Mouse (Mus musculus): ENCODE measurements at regions not wholly inside any gene's neighbourhood (a gene's known extent, or its start where the extent isn't known, plus 50 kb on each side); places are given as distances from the start of the nearest gene placed in this dataset.

- no peaks in the 10 kb centered on the region for H3K36me3 ChIP-seq (ENCODE audit: control insufficient read depth in 1 of 2, insufficient read depth in 2 of 2, low read length in 2 of 2)
- H3K27ac ChIP-seq (ENCODE audit: control insufficient read depth, low read depth, low read length) = no peak overlapping the region
- H3K4me1 ChIP-seq (ENCODE audit: control insufficient read depth in 1 of 2, insufficient read depth in 2 of 2, low read length in 2 of 2) = no peaks in the 10 kb centered on the region
- no peaks in the 10 kb centered on the region for H3K79me2 ChIP-seq (ENCODE audit: control insufficient read depth, insufficient read depth, low read length, poor library complexity)
- TF ChIP-seq ZNF384 (IDR thresholded peaks at IDR 0.05; ENCODE audit: low read depth, low read length) = no peak
- no peak for TF ChIP-seq JUND (IDR thresholded peaks at IDR 0.05; ENCODE audit: low read depth, low read length)
- no peak for TF ChIP-seq HCFC1 (IDR thresholded peaks at IDR 0.05; ENCODE audit: low read depth, low read length)
- TF ChIP-seq CTCF (IDR thresholded peaks at IDR 0.05 in 2 of 3, conservative IDR thresholded peaks at IDR 0.05 in 1 of 3; ENCODE audit: control insufficient read depth in 1 of 3, insufficient read depth in 1 of 3, low read depth in 2 of 3, low read length in 3 of 3, poor library complexity in 1 of 3, severe bottlenecking in 1 of 3) = peak; percentile 3 to 19 (median 7); a peak in 2 of 6 replicates
- no peak overlapping the region for H3K4me3 ChIP-seq (ENCODE audit: control insufficient read depth in 1 of 2, insufficient read depth in 1 of 2, low read depth in 2 of 2, low read length in 2 of 2)
- no peak for DNase-seq (ENCODE audit: low read depth, low spot score)
- no peak overlapping the region for H3K9ac ChIP-seq (ENCODE audit: control insufficient read depth, low read depth, low read length, poor library complexity, severe bottlenecking)
- H3K27me3 ChIP-seq (ENCODE audit: control insufficient read depth in 1 of 2, insufficient read depth in 2 of 2, low read length in 2 of 2) = no peaks in the 10 kb centered on the region
- no peaks in the 10 kb centered on the region for H3K9me3 ChIP-seq (replicated peaks; ENCODE audit: insufficient read depth, low read length)
Measured at GRCm38 (mm10) chr14:24947084-24947483, 460.2 kb downstream of the Rps24 start.

DNA sequence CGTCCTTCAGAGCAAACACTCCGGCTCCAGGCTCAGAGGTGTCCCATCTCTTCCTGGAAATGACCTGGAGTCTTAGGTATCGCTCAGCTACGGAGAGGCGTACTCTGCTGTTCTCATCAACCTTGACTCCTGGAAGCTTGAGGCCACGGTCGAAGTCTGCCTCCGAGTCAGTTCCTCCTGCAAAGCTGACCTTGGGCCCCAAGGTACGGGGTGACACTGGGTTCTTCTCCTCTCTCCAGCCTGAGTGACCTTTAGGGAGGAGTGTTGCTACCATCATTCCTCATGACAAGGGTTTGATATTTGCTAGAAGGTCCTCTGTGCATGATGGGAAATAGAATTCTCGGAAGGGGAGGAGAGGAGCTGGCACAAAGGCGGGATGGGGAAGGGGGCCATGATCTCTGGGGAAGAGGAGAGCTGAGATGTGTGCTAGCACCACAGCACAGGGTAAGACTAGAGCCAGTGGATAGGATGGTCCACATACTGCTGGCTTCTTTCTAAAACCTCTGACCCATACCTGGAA lies 469.0 kb downstream of the Rps24 start:
- H3K9ac ChIP-seq (ENCODE audit: control insufficient read depth, low read depth, low read length, poor library complexity, severe bottlenecking) = no peak overlapping the region
- H3K9me3 ChIP-seq (replicated peaks; ENCODE audit: insufficient read depth, low read length) = no peaks in the 10 kb centered on the region
- no peaks in the 10 kb centered on the region for H3K4me1 ChIP-seq (ENCODE audit: control insufficient read depth in 1 of 2, insufficient read depth in 2 of 2, low read length in 2 of 2)
- no peak for DNase-seq (ENCODE audit: low read depth, low spot score)
- H3K27ac ChIP-seq (ENCODE audit: control insufficient read depth, low read depth, low read length) = no peak overlapping the region
- TF ChIP-seq SMC3 (IDR thresholded peaks at IDR 0.05; ENCODE audit: low read depth, low read length) (no peak), CHD1 (IDR thresholded peaks at IDR 0.05; ENCODE audit: low read depth, low read length) (no peak), ELF1 (IDR thresholded peaks at IDR 0.05; ENCODE audit: low read depth, low read length) (no peak), USF2 (IDR thresholded peaks at IDR 0.05; ENCODE audit: borderline replicate concordance in 1 of 2, insufficient read depth in 1 of 2, low read depth in 1 of 2, low read length in 2 of 2) (no peak), POLR2A (IDR thresholded peaks at IDR 0.05; ENCODE audit: control insufficient read depth in 1 of 2, insufficient read depth in 1 of 2, low read depth in 1 of 2, low read length in 2 of 2, poor library complexity in 1 of 2) (no peak), CTCF (IDR thresholded peaks at IDR 0.05 in 2 of 3, conservative IDR thresholded peaks at IDR 0.05 in 1 of 3; ENCODE audit: control insufficient read depth in 1 of 3, insufficient read depth in 1 of 3, low read depth in 2 of 3, low read length in 3 of 3, poor library complexity in 1 of 3, severe bottlenecking in 1 of 3) (no peak), MAFK (IDR thresholded peaks at IDR 0.05; ENCODE audit: borderline replicate concordance, low read depth, low read length) (no peak)
- no peaks in the 10 kb centered on the region for H3K36me3 ChIP-seq (ENCODE audit: control insufficient read depth in 1 of 2, insufficient read depth in 2 of 2, low read length in 2 of 2)
- H3K27me3 ChIP-seq (ENCODE audit: control insufficient read depth in 1 of 2, insufficient read depth in 2 of 2, low read length in 2 of 2) = no peaks in the 10 kb centered on the region
- H3K4me3 ChIP-seq (ENCODE audit: control insufficient read depth in 1 of 2, insufficient read depth in 1 of 2, low read depth in 2 of 2, low read length in 2 of 2) = no peak overlapping the region
- no peaks in the 10 kb centered on the region for H3K79me2 ChIP-seq (ENCODE audit: control insufficient read depth, insufficient read depth, low read length, poor library complexity)

DNA sequence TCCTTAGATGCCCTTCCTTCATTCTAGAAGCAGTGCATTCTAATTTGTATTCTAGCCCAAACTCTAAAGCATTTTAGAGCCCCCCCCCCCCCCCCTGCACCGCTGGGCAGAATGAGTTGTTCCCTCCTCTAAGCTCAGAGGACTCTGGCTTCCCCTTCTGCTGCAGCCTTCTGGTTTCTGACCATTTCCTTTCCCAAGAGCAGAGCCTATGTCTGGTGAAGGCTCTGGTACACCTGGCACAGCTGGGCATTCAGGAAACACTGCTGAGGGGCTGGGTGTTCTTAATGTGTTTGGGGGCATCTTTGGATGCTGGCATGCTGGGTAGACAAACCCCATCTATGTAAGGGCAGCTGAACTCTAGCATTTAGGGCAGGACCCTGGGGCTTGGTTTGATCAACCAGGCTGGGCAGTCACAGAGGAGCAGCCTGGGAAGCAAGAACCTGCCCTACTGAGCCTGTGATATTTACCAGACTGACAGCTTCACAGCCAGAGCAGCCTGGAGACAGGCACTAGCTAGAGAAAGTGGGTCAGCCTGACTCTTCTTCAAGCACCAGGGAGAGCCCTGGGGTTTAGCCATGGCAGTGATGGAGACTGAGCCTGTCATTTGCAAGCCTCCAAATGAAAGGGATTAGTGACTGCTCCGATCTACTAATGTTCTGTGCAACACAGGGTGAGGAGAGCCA lies 469.7 kb downstream of the Rps24 start:
- Histone ChIP-seq H3K9ac (ENCODE audit: control insufficient read depth, low read depth, low read length, poor library complexity, severe bottlenecking) (no peak overlapping the region), H3K27me3 (ENCODE audit: control insufficient read depth in 1 of 2, insufficient read depth in 2 of 2, low read length in 2 of 2) (no peaks in the 10 kb centered on the region), H3K4me1 (ENCODE audit: control insufficient read depth in 1 of 2, insufficient read depth in 2 of 2, low read length in 2 of 2) (no peaks in the 10 kb centered on the region), H3K27ac (ENCODE audit: control insufficient read depth, low read depth, low read length) (no peak overlapping the region), H3K79me2 (ENCODE audit: control insufficient read depth, insufficient read depth, low read length, poor library complexity) (no peaks in the 10 kb centered on the region), H3K36me3 (ENCODE audit: control insufficient read depth in 1 of 2, insufficient read depth in 2 of 2, low read length in 2 of 2) (no peaks in the 10 kb centered on the region), H3K4me3 (ENCODE audit: control insufficient read depth in 1 of 2, insufficient read depth in 1 of 2, low read depth in 2 of 2, low read length in 2 of 2) (no peak overlapping the region), H3K9me3 (replicated peaks; ENCODE audit: insufficient read depth, low read length) (no peaks in the 10 kb centered on the region)
- DNase-seq (ENCODE audit: low read depth, low spot score) = no peak
- TF ChIP-seq ETS1 (IDR thresholded peaks at IDR 0.05; ENCODE audit: low read depth, low read length) (no peak), MAFK (IDR thresholded peaks at IDR 0.05; ENCODE audit: borderline replicate concordance, low read depth, low read length) (no peak), CHD1 (IDR thresholded peaks at IDR 0.05; ENCODE audit: low read depth, low read length) (no peak), RCOR1 (IDR thresholded peaks at IDR 0.05; ENCODE audit: low read depth, low read length) (no peak), POLR2A (IDR thresholded peaks at IDR 0.05; ENCODE audit: control insufficient read depth in 1 of 2, insufficient read depth in 1 of 2, low read depth in 1 of 2, low read length in 2 of 2, poor library complexity in 1 of 2) (no peak), CHD2 (IDR thresholded peaks at IDR 0.05; ENCODE audit: low read length) (no peak)
